Mouse (Mus musculus) induced T-regulatory cell, adult 2 months (primary cell): ENCODE data around the gene Lbr.

Source experiments
- DNase-seq: peaks from one replicate; pipeline ENCODE4 v3.0.0-alpha.2; 2012; ENCODE audit warnings: low read depth

The Lbr gene

GRCm38 (mm10) chr1:181771871-181772270, 71.0 kb downstream of the Lbr start:
- DNase-seq, result no peak

GRCm38 (mm10) chr1:181769392-181769791, 73.5 kb downstream of the Lbr start:
- DNase-seq, result peak; percentile 17
